Mouse (Mus musculus): Measurements from ENCODE around the gene Opcml. TPM values are rescaled to one million over a fixed set of nuclear protein-coding genes. Genes with fewer than 3 reads are reported as not detected.

The Opcml gene
- polyA plus RNA-seq, 1 experiment from 2014 or later = 0.97 TPM

GRCm38 (mm10) chr9:28909738-28910137 lies 1119.2 kb downstream of the Opcml start:
- DNase-seq (ENCODE audit: low spot score) = no peak
- Histone ChIP-seq H3K4me2 (ENCODE audit: low read length) (no peak overlapping the region), H3K27me3 (ENCODE audit: insufficient read depth, low read length) (no peaks in the 10 kb centered on the region), H3K4me1 (replicated peaks; ENCODE audit: insufficient read depth, low read length) (no peaks in the 10 kb centered on the region), H3K4me3 (replicated peaks; ENCODE audit: low read depth, low read length) (no peak overlapping the region), H3K36me3 (ENCODE audit: insufficient read depth, low read length) (no peaks in the 10 kb centered on the region), H3K27ac (no peak overlapping the region), H3K9ac (ENCODE audit: low read depth, low read length) (no peak overlapping the region), H3K9me3 (replicated peaks; ENCODE audit: low read length) (no peaks in the 10 kb centered on the region)
- no peak for TF ChIP-seq CTCF (IDR thresholded peaks at IDR 0.05; ENCODE audit: low read depth)
- no peak for ATAC-seq (replicated peaks; ENCODE audit: low FRiP score, low read depth)
- 79% methylated on average over 4 of the region's 4 CpGs for whole genome bisulfite sequencing

GRCm38 (mm10) chr9:28911571-28912185 lies 1121.1 kb downstream of the Opcml start:
- Histone ChIP-seq H3K27me3 (ENCODE audit: insufficient read depth, low read length) (no peaks in the 10 kb centered on the region), H3K27ac (no peak overlapping the region), H3K4me3 (replicated peaks; ENCODE audit: low read depth, low read length) (no peak overlapping the region), H3K4me2 (ENCODE audit: low read length) (0 out of 2 replicates have a peak overlapping the region, but pooled peaks have one; percentile 23), H3K9me3 (replicated peaks; ENCODE audit: low read length) (no peaks in the 10 kb centered on the region), H3K9ac (ENCODE audit: low read depth, low read length) (no peak overlapping the region), H3K36me3 (ENCODE audit: insufficient read depth, low read length) (no peaks in the 10 kb centered on the region), H3K4me1 (replicated peaks; ENCODE audit: insufficient read depth, low read length) (no peaks in the 10 kb centered on the region)
- DNase-seq (ENCODE audit: low spot score) (peak; percentile 8), ATAC-seq (replicated peaks; ENCODE audit: low FRiP score, low read depth) (no peak; the same call in 1 of the 2 replicates)
- 51% methylated on average over 13 of the region's 13 CpGs for WGBS
- TF ChIP-seq CTCF (IDR thresholded peaks at IDR 0.05; ENCODE audit: low read depth) = no peak

GRCm38 (mm10) chr9:28932069-28932468 lies 1141.5 kb downstream of the Opcml start:
- ATAC-seq (replicated peaks; ENCODE audit: low FRiP score, low read depth) (no peak), DNase-seq (ENCODE audit: low spot score) (no peak)
- H3K9me3 ChIP-seq (replicated peaks; ENCODE audit: low read length) = no peaks in the 10 kb centered on the region
- no peaks in the 10 kb centered on the region for H3K4me1 ChIP-seq (replicated peaks; ENCODE audit: insufficient read depth, low read length)
- TF ChIP-seq CTCF (IDR thresholded peaks at IDR 0.05; ENCODE audit: low read depth) = no peak
- H3K4me3 ChIP-seq (replicated peaks; ENCODE audit: low read depth, low read length) = no peak overlapping the region
- H3K27me3 ChIP-seq (ENCODE audit: insufficient read depth, low read length) = no peaks in the 10 kb centered on the region
- no peaks in the 10 kb centered on the region for H3K36me3 ChIP-seq (ENCODE audit: insufficient read depth, low read length)
- no peak overlapping the region for H3K27ac ChIP-seq
- 75% methylated on average over 2 of the region's 2 CpGs for whole genome bisulfite sequencing
- H3K9ac ChIP-seq (ENCODE audit: low read depth, low read length) = no peak overlapping the region
- no peak overlapping the region for H3K4me2 ChIP-seq (ENCODE audit: low read length)

- Histone ChIP-seq H3K4me1 (replicated peaks; ENCODE audit: insufficient read depth, low read length) (no peaks in the 10 kb centered on the region), H3K9me3 (replicated peaks; ENCODE audit: low read length) (no peaks in the 10 kb centered on the region), H3K4me3 (replicated peaks; ENCODE audit: low read depth, low read length) (no peak overlapping the region), H3K9ac (ENCODE audit: low read depth, low read length) (no peak overlapping the region), H3K27me3 (ENCODE audit: insufficient read depth, low read length) (no peaks in the 10 kb centered on the region), H3K36me3 (ENCODE audit: insufficient read depth, low read length) (no peaks in the 10 kb centered on the region), H3K4me2 (ENCODE audit: low read length) (no peak overlapping the region), H3K27ac (no peak overlapping the region)
- no peak for TF ChIP-seq CTCF (IDR thresholded peaks at IDR 0.05; ENCODE audit: low read depth)
- 76% methylated on average over 6 of the region's 6 CpGs for WGBS
- DNase-seq (ENCODE audit: low spot score) (no peak), ATAC-seq (replicated peaks; ENCODE audit: low FRiP score, low read depth) (no peak)
Observed at GRCm38 (mm10) chr9:28937163-28937562, 1146.6 kb downstream of the Opcml start.

- H3K9ac ChIP-seq (ENCODE audit: low read depth, low read length) = no peak overlapping the region
- no peak for DNase-seq (ENCODE audit: low spot score)
- H3K27me3 ChIP-seq (ENCODE audit: insufficient read depth, low read length) = no peaks in the 10 kb centered on the region
- H3K4me1 ChIP-seq (replicated peaks; ENCODE audit: insufficient read depth, low read length) = no peaks in the 10 kb centered on the region
- no peaks in the 10 kb centered on the region for H3K36me3 ChIP-seq (ENCODE audit: insufficient read depth, low read length)
- H3K4me3 ChIP-seq (replicated peaks; ENCODE audit: low read depth, low read length) = no peak overlapping the region
- no peaks in the 10 kb centered on the region for H3K9me3 ChIP-seq (replicated peaks; ENCODE audit: low read length)
- no peak overlapping the region for H3K4me2 ChIP-seq (ENCODE audit: low read length)
- no peak for ATAC-seq (replicated peaks; ENCODE audit: low FRiP score, low read depth)
- no peak overlapping the region for H3K27ac ChIP-seq
- 67% methylated on average over 2 of the region's 2 CpGs for WGBS
- TF ChIP-seq CTCF (IDR thresholded peaks at IDR 0.05; ENCODE audit: low read depth) = peak; percentile 22; the same call in 1 of the 2 replicates
Observed at GRCm38 (mm10) chr9:28937980-28938379, 1147.4 kb downstream of the Opcml start.

GRCm38 (mm10) chr9:28940901-28941300 lies 1150.3 kb downstream of the Opcml start:
- DNase-seq (ENCODE audit: low spot score) (no peak), ATAC-seq (replicated peaks; ENCODE audit: low FRiP score, low read depth) (no peak)
- Histone ChIP-seq H3K36me3 (ENCODE audit: insufficient read depth, low read length) (no peaks in the 10 kb centered on the region), H3K4me2 (ENCODE audit: low read length) (no peak overlapping the region), H3K27ac (no peak overlapping the region), H3K4me3 (replicated peaks; ENCODE audit: low read depth, low read length) (no peak overlapping the region), H3K9ac (ENCODE audit: low read depth, low read length) (no peak overlapping the region), H3K9me3 (replicated peaks; ENCODE audit: low read length) (no peaks in the 10 kb centered on the region), H3K27me3 (ENCODE audit: insufficient read depth, low read length) (no peaks in the 10 kb centered on the region), H3K4me1 (replicated peaks; ENCODE audit: insufficient read depth, low read length) (no peaks in the 10 kb centered on the region)
- TF ChIP-seq CTCF (IDR thresholded peaks at IDR 0.05; ENCODE audit: low read depth) = no peak

GRCm38 (mm10) chr9:28969455-28969854 lies 1178.9 kb downstream of the Opcml start:
- H3K4me3 ChIP-seq (replicated peaks; ENCODE audit: low read depth, low read length) = no peak overlapping the region
- H3K36me3 ChIP-seq (ENCODE audit: insufficient read depth, low read length) = no peaks in the 10 kb centered on the region
- DNase-seq (ENCODE audit: low spot score) (no peak), ATAC-seq (replicated peaks; ENCODE audit: low FRiP score, low read depth) (no peak)
- no peak overlapping the region for H3K9ac ChIP-seq (ENCODE audit: low read depth, low read length)
- 11% methylated on average over 1 of the region's 1 CpGs for WGBS
- TF ChIP-seq CTCF (IDR thresholded peaks at IDR 0.05; ENCODE audit: low read depth) = no peak
- no peaks in the 10 kb centered on the region for H3K27me3 ChIP-seq (ENCODE audit: insufficient read depth, low read length)
- no peak overlapping the region for H3K4me2 ChIP-seq (ENCODE audit: low read length)
- no peaks in the 10 kb centered on the region for H3K9me3 ChIP-seq (replicated peaks; ENCODE audit: low read length)
- no peak overlapping the region for H3K27ac ChIP-seq
- H3K4me1 ChIP-seq (replicated peaks; ENCODE audit: insufficient read depth, low read length) = no peaks in the 10 kb centered on the region

Small RNA genes lying within 50 kb of the gene (microRNA-seq; reads per million reads assigned to microRNA genes)
- not detected for gene Gm44316

Data from kidney, postnatal 0 days (tissue).